Mouse (Mus musculus): ENCODE data around the gene Hdac9. TPM values are rescaled to one million over a fixed set of nuclear protein-coding genes. Genes with fewer than 3 reads are reported as not detected.
"Not testable (repeated sequence)": the region's sequence is repeated elsewhere in the genome, so short reads cannot be mapped to it uniquely, and the experiment has no call there.

Hdac9 gene
- total RNA-seq, 2 experiments from 2014 or later, result 3.6 to 4.0 TPM

GRCm38 (mm10) chr12:34498751-34499626, 417.9 kb downstream of the Hdac9 start:
- DNase-seq (ENCODE audit: low spot score in 2 of 2), result no peak

GRCm38 (mm10) chr12:34498331-34498730, 418.6 kb downstream of the Hdac9 start:
- DNase-seq (ENCODE audit: low spot score in 2 of 2), result no peak

GRCm38 (mm10) chr12:34497702-34498101, 419.2 kb downstream of the Hdac9 start:
- no peak for DNase-seq (ENCODE audit: low spot score in 2 of 2)

- DNase-seq (ENCODE audit: low spot score in 2 of 2), result no peak
Measured at GRCm38 (mm10) chr12:34495940-34496339, 421.0 kb downstream of the Hdac9 start.

- DNase-seq (ENCODE audit: low spot score in 2 of 2), result no peak
Measured at GRCm38 (mm10) chr12:34489629-34490028, 427.3 kb downstream of the Hdac9 start.

GRCm38 (mm10) chr12:34487666-34488065, 429.2 kb downstream of the Hdac9 start:
- DNase-seq (ENCODE audit: low spot score in 2 of 2), result no peak

- no peak for DNase-seq (ENCODE audit: low spot score in 2 of 2)
Measured at GRCm38 (mm10) chr12:34487021-34487420, 429.9 kb downstream of the Hdac9 start.

GRCm38 (mm10) chr12:34486016-34486415, 430.9 kb downstream of the Hdac9 start:
- no peak for DNase-seq (ENCODE audit: low spot score in 2 of 2)

- DNase-seq (ENCODE audit: low spot score in 2 of 2), result no peak
Measured at GRCm38 (mm10) chr12:34481702-34482101, 435.2 kb downstream of the Hdac9 start.

GRCm38 (mm10) chr12:34472949-34473651, 443.8 kb downstream of the Hdac9 start:
- no peak for DNase-seq (ENCODE audit: low spot score in 2 of 2)

- no peak for DNase-seq (ENCODE audit: low spot score in 2 of 2)
Measured at GRCm38 (mm10) chr12:34472542-34472941, 444.4 kb downstream of the Hdac9 start.

GRCm38 (mm10) chr12:34461728-34462127, 455.2 kb downstream of the Hdac9 start:
- DNase-seq (ENCODE audit: low spot score in 2 of 2), result no peak

- DNase-seq (ENCODE audit: low spot score in 2 of 2), result no peak
Measured at GRCm38 (mm10) chr12:34452643-34453042, 464.3 kb downstream of the Hdac9 start.

GRCm38 (mm10) chr12:34451198-34451597, 465.7 kb downstream of the Hdac9 start:
- DNase-seq (ENCODE audit: low spot score in 2 of 2), result no peak

- DNase-seq (ENCODE audit: low spot score in 2 of 2), result not testable (repeated sequence)
Measured at GRCm38 (mm10) chr12:34444724-34445123, 472.2 kb downstream of the Hdac9 start.

- no peak for DNase-seq (ENCODE audit: low spot score in 2 of 2)
Measured at GRCm38 (mm10) chr12:34440930-34441329, 476.0 kb downstream of the Hdac9 start.

- DNase-seq (ENCODE audit: low spot score in 2 of 2), result no peak
Measured at GRCm38 (mm10) chr12:34432919-34433318, 484.0 kb downstream of the Hdac9 start.

GRCm38 (mm10) chr12:34432461-34432860, 484.4 kb downstream of the Hdac9 start:
- no peak for DNase-seq (ENCODE audit: low spot score in 2 of 2)

- no peak for DNase-seq (ENCODE audit: low spot score in 2 of 2)
Measured at GRCm38 (mm10) chr12:34431832-34432231, 485.1 kb downstream of the Hdac9 start.

- no peak for DNase-seq (ENCODE audit: low spot score in 2 of 2)
Measured at GRCm38 (mm10) chr12:34425468-34425867, 491.4 kb downstream of the Hdac9 start.

- no peak for DNase-seq (ENCODE audit: low spot score in 2 of 2)
Measured at GRCm38 (mm10) chr12:34408139-34408538, 508.8 kb downstream of the Hdac9 start.

- no peak for DNase-seq (ENCODE audit: low spot score in 2 of 2)
Measured at GRCm38 (mm10) chr12:34407143-34407542, 509.8 kb downstream of the Hdac9 start.
